Mouse (Mus musculus) cortical plate, adult 2 months (tissue): Measurements from ENCODE around the gene Izumo4.

Experiments used
- CTCF ChIP-seq: fragments of 200-500 bp; IDR thresholded peaks from 2 replicates; pipeline ENCODE4 v1.5.1; 2011; ENCODE audit warnings: mild to moderate bottlenecking, control low read depth, low read length; ENCODE audit not compliant: insufficient read depth; ENCODE audit errors: extremely low read depth
- POLR2A ChIP-seq: fragments of 200-500 bp; IDR thresholded peaks from 2 replicates; pipeline ENCODE4 v1.6.1; 2011; ENCODE audit warnings: mild to moderate bottlenecking, low read length, control low read depth; ENCODE audit not compliant: insufficient read depth; ENCODE audit errors: extremely low read depth

DNA sequence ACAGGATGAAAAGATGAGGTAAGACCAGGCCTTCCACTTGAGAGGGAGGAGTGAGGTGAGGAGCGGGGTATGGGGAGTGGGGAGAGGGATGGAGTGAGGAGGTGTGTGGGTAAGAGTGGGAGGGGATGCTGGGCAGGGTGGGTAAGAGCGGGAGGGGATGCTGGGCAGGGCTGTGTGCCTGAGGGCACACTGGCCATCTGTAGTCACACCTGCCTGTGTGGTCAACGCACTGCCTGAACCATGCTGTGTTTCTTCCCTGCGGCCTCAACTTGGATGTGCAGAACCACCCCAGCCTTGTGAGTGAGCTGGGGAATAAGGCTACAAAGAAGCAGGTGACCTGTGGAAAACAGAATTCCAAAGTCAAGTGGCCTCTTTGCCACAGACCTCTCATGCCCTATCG lies 2.4 kb downstream of the Izumo4 start:
- no peak for TF ChIP-seq CTCF
- TF ChIP-seq POLR2A: no peak
